ENCODE assay signal across 8 mouse cellular contexts in genomic region chr6:134896570-134897436, GRCm38 (mm10). TPM values are rescaled to one million over a fixed set of nuclear protein-coding genes. Genes with fewer than 3 reads are reported as not detected.
DNase-seq lines count a peak whose midpoint lies in the region; ATAC-seq lines count a peak whose summit lies in the region.

No protein-coding gene starts in this region.

- H3K4me2 ChIP-seq in limb, embryonic 13.5 days (replicated peaks) = peak overlapping the region; percentile 65
- H3K4me2 ChIP-seq in neural tube, embryonic 15.5 days = peak overlapping the region; percentile 85

- H3K4me1 ChIP-seq in forebrain, embryonic 10.5 days = peaks cover 35% of the 10 kb centered on the region
- H3K4me1 ChIP-seq in limb, embryonic 13.5 days = peaks cover 4% of the 10 kb centered on the region; the same call in 1 of the 2 replicates
- peaks cover 15% of the 10 kb centered on the region for H3K4me1 ChIP-seq in neural tube, embryonic 15.5 days

- no peaks in the 10 kb centered on the region for H3K9me3 ChIP-seq in forebrain, embryonic 10.5 days
- no peaks in the 10 kb centered on the region; the same call in 1 of the 2 replicates for H3K9me3 ChIP-seq in limb, embryonic 13.5 days
- H3K9me3 ChIP-seq in neural tube, embryonic 15.5 days (replicated peaks) = no peaks in the 10 kb centered on the region

- peak; percentile 36 to 45 for DNase-seq in cerebellum, postnatal 10 days
- no peak for DNase-seq in cerebellum, postnatal 4 days (ENCODE audit: low spot score in 2 of 2)
- DNase-seq in B cell, adult 2 months = peak; percentile 21 to 27
- no peak for DNase-seq in forebrain, embryonic 10.5 days (ENCODE audit: extremely low spot score, low spot score)
- DNase-seq in urinary bladder, adult 18-20 months (ENCODE audit: low spot score in 2 of 2) = no peak
- DNase-seq in gastrocnemius, postnatal 25 days = no peak

- ATAC-seq in limb, embryonic 13.5 days (ENCODE audit: low FRiP score, low read depth) = no peak
- no peak for ATAC-seq in neural tube, embryonic 15.5 days (ENCODE audit: low FRiP score)

- H3K27me3 ChIP-seq in forebrain, embryonic 10.5 days (ENCODE audit: poor library complexity, severe bottlenecking) = no peaks in the 10 kb centered on the region
- no peaks in the 10 kb centered on the region for H3K27me3 ChIP-seq in limb, embryonic 13.5 days
- no peaks in the 10 kb centered on the region for H3K27me3 ChIP-seq in neural tube, embryonic 15.5 days (replicated peaks)

- H3K36me3 ChIP-seq in forebrain, embryonic 10.5 days (replicated peaks) = no peaks in the 10 kb centered on the region; the same call in none of the 2 replicates
- H3K36me3 ChIP-seq in limb, embryonic 13.5 days = no peaks in the 10 kb centered on the region
- H3K36me3 ChIP-seq in neural tube, embryonic 15.5 days = no peaks in the 10 kb centered on the region

- WGBS in forebrain, embryonic 10.5 days = 65% methylated on average over 15 of the region's 15 CpGs
- 59% methylated on average over 15 of the region's 15 CpGs for WGBS in limb, embryonic 13.5 days
- 53% methylated on average over 15 of the region's 15 CpGs for WGBS in neural tube, embryonic 15.5 days

- peak overlapping the region; percentile 79 for H3K9ac ChIP-seq in limb, embryonic 13.5 days
- H3K9ac ChIP-seq in neural tube, embryonic 15.5 days (replicated peaks) = 0 out of 2 replicates have a peak overlapping the region, but pooled peaks have one; percentile 92

- peak overlapping the region; percentile 59 for H3K4me3 ChIP-seq in forebrain, embryonic 10.5 days
- H3K4me3 ChIP-seq in limb, embryonic 13.5 days = peak overlapping the region; percentile 53
- peak overlapping the region; percentile 69 for H3K4me3 ChIP-seq in neural tube, embryonic 15.5 days (replicated peaks)

- H3K27ac ChIP-seq in forebrain, embryonic 10.5 days = peak overlapping the region; percentile 99
- no peak overlapping the region for H3K27ac ChIP-seq in limb, embryonic 13.5 days
- H3K27ac ChIP-seq in neural tube, embryonic 15.5 days (replicated peaks) = peak overlapping the region; percentile 100; the same call in 1 of the 2 replicates

RNA-seq across cellular contexts. Expression of gene Gpr19, which starts 1.6 kb away (rescaled TPM):
- 28.7 and 28.8 TPM in 2 replicates for polyA plus RNA-seq in forebrain, embryonic 10.5 days (2016; fragmentation: Nextera tagmentation; extraction: Ambion mirVana)
- polyA plus RNA-seq in limb, embryonic 13.5 days (2015; fragmentation: Nextera tagmentation; extraction: Ambion mirVana) = 7.3 and 8.2 TPM in 2 replicates
- 31.2 and 37.0 TPM in 2 replicates for polyA plus RNA-seq in neural tube, embryonic 15.5 days (2015; fragmentation: Nextera tagmentation; extraction: Ambion mirVana)
- total RNA-seq in gastrocnemius, postnatal 25 days (2021) = 1 to 10 TPM; 3.2 to 4.0 TPM

RNA-seq across cellular contexts. Expression of gene Cdkn1b, which starts 23.4 kb away (rescaled TPM):
- 17.9 and 19.0 TPM in 2 replicates for polyA plus RNA-seq in forebrain, embryonic 10.5 days (2016; fragmentation: Nextera tagmentation; extraction: Ambion mirVana)
- polyA plus RNA-seq in limb, embryonic 13.5 days (2015; fragmentation: Nextera tagmentation; extraction: Ambion mirVana) = 20.4 and 22.3 TPM in 2 replicates
- 15.7 and 17.3 TPM in 2 replicates for polyA plus RNA-seq in neural tube, embryonic 15.5 days (2015; fragmentation: Nextera tagmentation; extraction: Ambion mirVana)
- 10 to 100 TPM; 33.9 to 34.0 TPM for total RNA-seq in gastrocnemius, postnatal 25 days (2021)

Comparison
In these comparisons a context has a peak if more than half of its experiments do, and no peak if none do; other contexts are left out.
1. DNase-seq: peak in cerebellum, postnatal 10 days (2 of 2) and B cell, adult 2 months (2 of 2); none in cerebellum, postnatal 4 days (0 of 2), forebrain, embryonic 10.5 days (single experiment), urinary bladder, adult 18-20 months (0 of 2) and gastrocnemius, postnatal 25 days (single experiment).
2. Peak in every context shown above with its lines, with median percentiles within 50 percentile points of each other: H3K4me3 ChIP-seq.